In the genomic region with DNA sequence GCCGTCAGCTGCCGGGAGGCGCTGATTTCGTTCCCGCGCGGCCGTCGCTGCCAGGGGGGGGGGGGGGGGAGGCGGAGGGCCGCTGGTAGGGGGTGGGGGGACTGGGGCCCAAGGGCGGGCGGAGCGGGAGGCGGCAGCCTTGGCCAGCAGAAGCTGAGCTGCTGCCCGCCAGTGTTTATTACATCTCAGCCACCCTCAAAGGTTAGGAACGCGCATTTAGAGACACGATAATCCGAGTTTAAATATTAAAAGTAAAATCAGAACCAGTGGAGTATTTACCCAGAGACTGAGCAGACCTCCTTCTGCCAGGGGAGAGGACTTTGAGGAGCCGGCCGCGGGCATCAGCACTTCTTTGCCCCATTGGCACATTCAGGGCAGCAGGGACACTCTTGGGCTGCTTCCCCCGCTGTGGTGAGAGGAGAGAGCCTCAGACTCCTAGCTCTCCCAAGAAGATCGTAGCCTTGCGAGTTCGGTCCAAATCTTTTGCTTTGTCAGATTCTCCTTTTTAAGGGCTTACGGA, we compare ENCODE assay signal across 9 mouse cellular contexts. TPM values are rescaled to one million over a fixed set of nuclear protein-coding genes. Genes with fewer than 3 reads are reported as not detected.
DNase-seq lines count a peak whose midpoint lies in the region; ATAC-seq and TF ChIP-seq lines count a peak whose summit lies in the region.
"Had no signal": no experiment of that assay in that cellular context is flagged by ENCODE, and none has a peak within 500 bp of the region (broad histone marks: within the 10 kb centered on the region; RNA-seq: fewer than 3 reads in every experiment).

No protein-coding gene starts in this region.

- intact Hi-C loops in heart, postnatal 25 days (cut with DNase I), result loop anchor here (5.0 kb wide), 1 partner anchor 1675 kb away; no protein-coding TSS in a partner anchor

- no peak for ATAC-seq in heart, embryonic 14.5 days (ENCODE audit: insufficient number of reproducible peaks, insufficient read depth, low FRiP score, low read depth)
- ATAC-seq in embryonic facial prominence, embryonic 13.5 days (ENCODE audit: insufficient number of reproducible peaks, insufficient read depth, low FRiP score, low TSS enrichment, low read depth), result no peak
- no peak for ATAC-seq in limb, embryonic 13.5 days (ENCODE audit: low FRiP score, low read depth)
- no peak for ATAC-seq in stomach, postnatal 0 days (ENCODE audit: low FRiP score, low TSS enrichment)

- dilution Hi-C loops in CH12.LX (cut with MboI; ENCODE audit: extremely low pct_ligation_motif_present, extremely low pct_unique_long_range_greater_than_20kb, low sequenced_read_pairs), result no loop called here

- under 1% methylated on average over 26 of the region's 28 CpGs for WGBS in heart, embryonic 14.5 days
- WGBS in embryonic facial prominence, embryonic 13.5 days, result 2% methylated on average over 17 of the region's 28 CpGs
- WGBS in limb, embryonic 13.5 days, result under 1% methylated on average over 24 of the region's 28 CpGs
- 4% methylated on average over 15 of the region's 28 CpGs for WGBS in stomach, postnatal 0 days

- H3K27me3 ChIP-seq in heart, embryonic 14.5 days (ENCODE audit: control insufficient read depth, insufficient read depth, low read length), result peaks cover 79% of the 10 kb centered on the region
- H3K27me3 ChIP-seq in CH12.LX (replicated peaks), result no peaks in the 10 kb centered on the region
- peaks cover 83% of the 10 kb centered on the region for H3K27me3 ChIP-seq in embryonic facial prominence, embryonic 13.5 days
- H3K27me3 ChIP-seq in limb, embryonic 13.5 days, result peaks cover 78% of the 10 kb centered on the region
- peaks cover 17% of the 10 kb centered on the region; the same call in 1 of the 2 replicates for H3K27me3 ChIP-seq in stomach, postnatal 0 days (ENCODE audit: control insufficient read depth, insufficient read depth, low read length)

- TF ChIP-seq RAD21 in CH12.LX (IDR thresholded peaks at IDR 0.05; ENCODE audit: low read depth, low read length), result no peak

- no peak overlapping the region for H3K27ac ChIP-seq in heart, embryonic 14.5 days (replicated peaks in 1 of 2; ENCODE audit: control insufficient read depth in 1 of 2, insufficient read depth in 1 of 2, low read depth in 2 of 2, low read length in 2 of 2)
- H3K27ac ChIP-seq in CH12.LX (ENCODE audit: insufficient read depth, low read depth), result no peak overlapping the region
- no peak overlapping the region for H3K27ac ChIP-seq in embryonic facial prominence, embryonic 13.5 days
- no peak overlapping the region for H3K27ac ChIP-seq in limb, embryonic 13.5 days
- H3K27ac ChIP-seq in stomach, postnatal 0 days (replicated peaks), result no peak overlapping the region

- H3K9ac ChIP-seq in heart, embryonic 14.5 days (ENCODE audit: low read length), result no peak overlapping the region
- H3K9ac ChIP-seq in CH12.LX (ENCODE audit: insufficient read depth, low read depth), result no peak overlapping the region
- peak overlapping the region; percentile 57 for H3K9ac ChIP-seq in embryonic facial prominence, embryonic 13.5 days
- peak overlapping the region; percentile 48 for H3K9ac ChIP-seq in limb, embryonic 13.5 days
- H3K9ac ChIP-seq in stomach, postnatal 0 days (ENCODE audit: low read length), result no peak overlapping the region

- TF ChIP-seq CTCF in CH12.LX (conservative IDR thresholded peaks at IDR 0.05 in 1 of 2, IDR thresholded peaks at IDR 0.05 in 1 of 2; ENCODE audit: low read depth in 2 of 2, low read length in 2 of 2), result no peak
- no peak for TF ChIP-seq CTCF in stomach, postnatal 0 days (IDR thresholded peaks at IDR 0.05; ENCODE audit: low read depth)

- in situ Hi-C loops in CH12.LX (cut with MboI; ENCODE audit: low pct_ligation_motif_present, low pct_unique_long_range_greater_than_20kb, low sequenced_read_pairs), result loop anchor here (25.0 kb wide), 1 partner anchor 1685 kb away; no protein-coding TSS in a partner anchor

- no peaks in the 10 kb centered on the region for H3K79me2 ChIP-seq in CH12.LX (replicated peaks; ENCODE audit: control insufficient read depth, extremely low read depth, insufficient read depth, poor library complexity, severe bottlenecking)

- H3K4me1 ChIP-seq in heart, embryonic 14.5 days (ENCODE audit: control insufficient read depth in 2 of 2, insufficient read depth in 2 of 2, low read length in 2 of 2), result peaks cover 2 to 5% of the 10 kb centered on the region in 2 experiments; a peak in 1 of 4 replicates
- H3K4me1 ChIP-seq in CH12.LX (ENCODE audit: control insufficient read depth in 1 of 2, insufficient read depth in 2 of 2), result no peaks in the 10 kb centered on the region
- H3K4me1 ChIP-seq in embryonic facial prominence, embryonic 13.5 days, result peaks cover 12% of the 10 kb centered on the region; the same call in 1 of the 2 replicates
- H3K4me1 ChIP-seq in limb, embryonic 13.5 days, result peaks cover 21% of the 10 kb centered on the region; the same call in 1 of the 2 replicates
- H3K4me1 ChIP-seq in stomach, postnatal 0 days (replicated peaks; ENCODE audit: control insufficient read depth, insufficient read depth), result no peaks in the 10 kb centered on the region

- no peak for TF ChIP-seq POLR2A in CH12.LX (IDR thresholded peaks at IDR 0.05; ENCODE audit: low read depth, low read length)

- no peak for TF ChIP-seq EP300 in CH12.LX (IDR thresholded peaks at IDR 0.05; ENCODE audit: low read length)
- no peak for TF ChIP-seq EP300 in stomach, postnatal 0 days (optimal IDR thresholded peaks at IDR 0.05)

- H3K9me3 ChIP-seq in heart, embryonic 14.5 days (ENCODE audit: control insufficient read depth, low read length), result no peaks in the 10 kb centered on the region
- peaks cover 10% of the 10 kb centered on the region for H3K9me3 ChIP-seq in CH12.LX (replicated peaks; ENCODE audit: low read length)
- H3K9me3 ChIP-seq in embryonic facial prominence, embryonic 13.5 days, result no peaks in the 10 kb centered on the region
- H3K9me3 ChIP-seq in limb, embryonic 13.5 days, result no peaks in the 10 kb centered on the region
- H3K9me3 ChIP-seq in stomach, postnatal 0 days (ENCODE audit: control insufficient read depth, low read length), result no peaks in the 10 kb centered on the region

- no peak for DNase-seq in heart, postnatal 25 days (ENCODE audit: low spot score)
- no peak for DNase-seq in CH12.LX (ENCODE audit: extremely low read depth)
- peak; percentile 17 for DNase-seq in stomach, postnatal 0 days (ENCODE audit: low spot score)
- DNase-seq in spleen, postnatal 10 days (ENCODE audit: low spot score in 2 of 2), result no peak
- no peak for DNase-seq in left cerebral cortex, adult 8-10 months (ENCODE audit: low spot score in 2 of 2)

- peak overlapping the region; percentile 28 to 38 for H3K4me3 ChIP-seq in heart, embryonic 14.5 days (ENCODE audit: control insufficient read depth in 1 of 2, insufficient read depth in 1 of 2, low read depth in 1 of 2, low read length in 2 of 2)
- H3K4me3 ChIP-seq in CH12.LX (replicated peaks in 1 of 3; ENCODE audit: low read depth in 2 of 3, low read length in 2 of 3, poor library complexity in 1 of 3), result no peak overlapping the region
- H3K4me3 ChIP-seq in embryonic facial prominence, embryonic 13.5 days, result peak overlapping the region; percentile 43
- peak overlapping the region; percentile 46 for H3K4me3 ChIP-seq in limb, embryonic 13.5 days
- H3K4me3 ChIP-seq in stomach, postnatal 0 days (ENCODE audit: low read depth, low read length), result peak overlapping the region; percentile 12; the same call in 1 of the 2 replicates

- H3K4me2 ChIP-seq in heart, embryonic 14.5 days (ENCODE audit: low read length), result peak overlapping the region; percentile 68
- H3K4me2 ChIP-seq in CH12.LX (ENCODE audit: insufficient read depth, low read depth, poor library complexity, severe bottlenecking), result peak overlapping the region; percentile 32
- peak overlapping the region; percentile 73 for H3K4me2 ChIP-seq in embryonic facial prominence, embryonic 13.5 days
- peak overlapping the region; percentile 74 for H3K4me2 ChIP-seq in limb, embryonic 13.5 days (replicated peaks)
- H3K4me2 ChIP-seq in stomach, postnatal 0 days (replicated peaks; ENCODE audit: low read depth), result peak overlapping the region; percentile 32

- no peaks in the 10 kb centered on the region for H3K36me3 ChIP-seq in heart, embryonic 14.5 days (ENCODE audit: control insufficient read depth, insufficient read depth, low read length)
- no peaks in the 10 kb centered on the region for H3K36me3 ChIP-seq in CH12.LX (replicated peaks in 1 of 2; ENCODE audit: control insufficient read depth in 1 of 2, insufficient read depth in 1 of 2, low read length in 1 of 2)
- H3K36me3 ChIP-seq in embryonic facial prominence, embryonic 13.5 days, result no peaks in the 10 kb centered on the region
- H3K36me3 ChIP-seq in limb, embryonic 13.5 days, result no peaks in the 10 kb centered on the region
- no peaks in the 10 kb centered on the region for H3K36me3 ChIP-seq in stomach, postnatal 0 days (ENCODE audit: control insufficient read depth, insufficient read depth, low read length)

TF ChIP-seq in CH12.LX, 34 proteins besides CTCF, POLR2A, EP300 and RAD21:
- no peak for TF ChIP-seq MEF2A (IDR thresholded peaks at IDR 0.05; ENCODE audit: borderline replicate concordance, low read depth, low read length)
- no peak for TF ChIP-seq KAT2A (IDR thresholded peaks at IDR 0.05; ENCODE audit: insufficient replicate concordance, low read length)
- TF ChIP-seq RCOR1 (conservative IDR thresholded peaks at IDR 0.05; ENCODE audit: low read depth, low read length), result no peak
- TF ChIP-seq MYC (IDR thresholded peaks at IDR 0.05; ENCODE audit: low read depth, low read length), result no peak

RNA-seq across cellular contexts. Expression of a gene that starts 10.4 kb away (rescaled TPM):
- 0.03 and 0.04 TPM in 2 replicates for polyA plus RNA-seq in heart, embryonic 14.5 days (2014; fragmentation: Nextera tagmentation; extraction: Ambion mirVana)
- not detected for total RNA-seq in heart, postnatal 25 days (2021)
- not detected in 2 replicates for total RNA-seq in CH12.LX (2012; rRNA removed)
- not detected in 2 replicates for total RNA-seq in CH12.LX (2014; rRNA removed)
- not detected in 2 replicates for polyA plus RNA-seq in CH12.LX (2012; ENCODE audit: insufficient read length, low read depth)
- 0.39 and 0.72 TPM in 2 replicates for polyA plus RNA-seq in embryonic facial prominence, embryonic 13.5 days (2015; fragmentation: Nextera tagmentation; extraction: Ambion mirVana)
- 0.37 and 0.38 TPM in 2 replicates for polyA plus RNA-seq in limb, embryonic 13.5 days (2015; fragmentation: Nextera tagmentation; extraction: Ambion mirVana)
- polyA plus RNA-seq in stomach, postnatal 0 days (2015; fragmentation: Nextera tagmentation; extraction: Ambion mirVana), result 0.02 TPM in 1 of 2 replicates, not detected in the other
- 10 to 100 TPM; 20.5 to 24.2 (median 22.6) TPM for total RNA-seq in left cerebral cortex, adult 8-10 months (2022)
- polyA plus RNA-seq: gonadal fat pad, adult 2 months had no signal

Comparison
In these comparisons a context has a peak if more than half of its experiments do, and no peak if none do; other contexts are left out.
1. H3K4me3 ChIP-seq: peak in heart, embryonic 14.5 days (2 of 2), embryonic facial prominence, embryonic 13.5 days (single experiment), limb, embryonic 13.5 days (single experiment) and stomach, postnatal 0 days (single experiment); none in CH12.LX (0 of 3).
2. H3K9ac ChIP-seq: peak in embryonic facial prominence, embryonic 13.5 days (single experiment) and limb, embryonic 13.5 days (single experiment); none in heart, embryonic 14.5 days (single experiment), CH12.LX (single experiment) and stomach, postnatal 0 days (single experiment).
3. Peak in every context shown above with its lines, with median percentiles within 50 percentile points of each other: H3K4me2 ChIP-seq.